Comparison of ENCODE assay signal across 8 mouse cellular contexts in genomic region chr8:82863745-82864520, GRCm38 (mm10). TPM values are rescaled to one million over a fixed set of nuclear protein-coding genes. Genes with fewer than 3 reads are reported as not detected.
DNase-seq lines count a peak whose midpoint lies in the region; ATAC-seq and TF ChIP-seq lines count a peak whose summit lies in the region.

No protein-coding gene starts in this region.

- ATAC-seq in forebrain, embryonic 13.5 days, result peak; percentile 79
- peak; percentile 80 for ATAC-seq in lung, postnatal 0 days

- H3K4me2 ChIP-seq in CH12.LX (ENCODE audit: insufficient read depth, low read depth, poor library complexity, severe bottlenecking), result peak overlapping the region; percentile 79
- peak overlapping the region; percentile 91 for H3K4me2 ChIP-seq in forebrain, embryonic 13.5 days
- H3K4me2 ChIP-seq in lung, postnatal 0 days (replicated peaks; ENCODE audit: low read depth, low read length), result peak overlapping the region; percentile 91

- H3K9me3 ChIP-seq in CH12.LX (replicated peaks; ENCODE audit: low read length), result no peaks in the 10 kb centered on the region
- H3K9me3 ChIP-seq in forebrain, embryonic 13.5 days (replicated peaks), result no peaks in the 10 kb centered on the region
- no peaks in the 10 kb centered on the region for H3K9me3 ChIP-seq in lung, postnatal 0 days (ENCODE audit: low read length)

- no peak for TF ChIP-seq CTCF in CH12.LX (conservative IDR thresholded peaks at IDR 0.05 in 1 of 2, IDR thresholded peaks at IDR 0.05 in 1 of 2; ENCODE audit: low read depth in 2 of 2, low read length in 2 of 2)
- peak; percentile 6; the same call in 1 of the 2 replicates for TF ChIP-seq CTCF in lung, postnatal 0 days (IDR thresholded peaks at IDR 0.05)

- H3K27me3 ChIP-seq in CH12.LX (replicated peaks), result peaks cover 5% of the 10 kb centered on the region
- no peaks in the 10 kb centered on the region for H3K27me3 ChIP-seq in forebrain, embryonic 13.5 days
- H3K27me3 ChIP-seq in lung, postnatal 0 days (replicated peaks; ENCODE audit: insufficient read depth, low read length), result no peaks in the 10 kb centered on the region

- H3K4me3 ChIP-seq in CH12.LX (replicated peaks in 1 of 3; ENCODE audit: low read depth in 2 of 3, low read length in 2 of 3, poor library complexity in 1 of 3), result peak overlapping the region; percentile 40 to 72 (median 67)
- peak overlapping the region; percentile 82 for H3K4me3 ChIP-seq in brown adipose tissue, adult 24 weeks (ENCODE audit: insufficient read depth, low read depth, low read length)
- H3K4me3 ChIP-seq in forebrain, embryonic 13.5 days, result peak overlapping the region; percentile 76
- peak overlapping the region; percentile 80 for H3K4me3 ChIP-seq in lung, postnatal 0 days (ENCODE audit: low read depth, low read length)

- H3K79me2 ChIP-seq in CH12.LX (replicated peaks; ENCODE audit: control insufficient read depth, extremely low read depth, insufficient read depth, poor library complexity, severe bottlenecking), result no peaks in the 10 kb centered on the region

- intact Hi-C loops in heart, postnatal 14 days (cut with DNase I), result loop anchor here (1.0 to 10.0 kb wide), 5 partner anchors 98 to 481 kb away; partner anchors contain the start of gene Mgat4d

- peak; percentile 25 for DNase-seq in CH12.LX (ENCODE audit: extremely low read depth)
- DNase-seq in heart, postnatal 14 days, result peak; percentile 75 to 78
- peak; percentile 74 to 77 for DNase-seq in layer of hippocampus, postnatal 10 days (ENCODE audit: low spot score in 2 of 2)
- DNase-seq in lung, postnatal 0 days (ENCODE audit: low spot score), result peak; percentile 66
- DNase-seq in retina, embryonic 14.5 days (ENCODE audit: low spot score), result peak; percentile 74
- peak; percentile 15 for DNase-seq in urinary bladder, postnatal 10 days (ENCODE audit: low spot score)

- H3K9ac ChIP-seq in CH12.LX (ENCODE audit: insufficient read depth, low read depth), result peak overlapping the region; percentile 46
- peak overlapping the region; percentile 85 for H3K9ac ChIP-seq in forebrain, embryonic 13.5 days
- H3K9ac ChIP-seq in lung, postnatal 0 days (replicated peaks; ENCODE audit: low read depth), result peak overlapping the region; percentile 65

- H3K36me3 ChIP-seq in CH12.LX (replicated peaks in 1 of 2; ENCODE audit: control insufficient read depth in 1 of 2, insufficient read depth in 1 of 2, low read length in 1 of 2), result no peaks in the 10 kb centered on the region
- no peaks in the 10 kb centered on the region for H3K36me3 ChIP-seq in forebrain, embryonic 13.5 days (ENCODE audit: poor library complexity, severe bottlenecking)
- no peaks in the 10 kb centered on the region for H3K36me3 ChIP-seq in lung, postnatal 0 days (ENCODE audit: insufficient read depth, low read length)

- no peak for TF ChIP-seq EP300 in CH12.LX (IDR thresholded peaks at IDR 0.05; ENCODE audit: low read length)
- TF ChIP-seq EP300 in lung, postnatal 0 days (IDR thresholded peaks at IDR 0.05), result no peak

- no peak for TF ChIP-seq POLR2A in CH12.LX (IDR thresholded peaks at IDR 0.05; ENCODE audit: low read depth, low read length)

- no peak overlapping the region for H3K27ac ChIP-seq in CH12.LX (ENCODE audit: insufficient read depth, low read depth)
- peak overlapping the region; percentile 53 for H3K27ac ChIP-seq in brown adipose tissue, adult 24 weeks (replicated peaks; ENCODE audit: low read depth, low read length)
- H3K27ac ChIP-seq in forebrain, embryonic 13.5 days, result peak overlapping the region; percentile 87
- peak overlapping the region; percentile 73 for H3K27ac ChIP-seq in lung, postnatal 0 days (ENCODE audit: low read length)

- dilution Hi-C loops in CH12.LX (cut with MboI; ENCODE audit: extremely low pct_ligation_motif_present, extremely low pct_unique_long_range_greater_than_20kb, low sequenced_read_pairs), result no loop called here

- TF ChIP-seq RAD21 in CH12.LX (IDR thresholded peaks at IDR 0.05; ENCODE audit: low read depth, low read length), result no peak

- H3K4me1 ChIP-seq in CH12.LX (ENCODE audit: control insufficient read depth in 1 of 2, insufficient read depth in 2 of 2), result peaks cover 0 to 8% of the 10 kb centered on the region in 2 experiments; a peak in 3 of 4 replicates
- H3K4me1 ChIP-seq in brown adipose tissue, adult 24 weeks (ENCODE audit: control insufficient read depth, insufficient read depth, insufficient read length, low read length), result peaks cover 4% of the 10 kb centered on the region
- peaks cover 19% of the 10 kb centered on the region for H3K4me1 ChIP-seq in forebrain, embryonic 13.5 days
- peaks cover 4% of the 10 kb centered on the region; the same call in 1 of the 2 replicates for H3K4me1 ChIP-seq in lung, postnatal 0 days (ENCODE audit: insufficient read depth, low read depth, low read length)

- in situ Hi-C loops in CH12.LX (cut with MboI; ENCODE audit: low pct_ligation_motif_present, low pct_unique_long_range_greater_than_20kb, low sequenced_read_pairs), result loop anchor here (5.0 to 10.0 kb wide), 2 partner anchors 223 to 321 kb away; no protein-coding TSS in a partner anchor

- under 1% methylated on average over 80 of the region's 80 CpGs for WGBS in forebrain, embryonic 13.5 days
- WGBS in lung, postnatal 0 days, result 2% methylated on average over 74 of the region's 80 CpGs

TF ChIP-seq in CH12.LX, 34 proteins besides CTCF, POLR2A, EP300 and RAD21:
- peak; percentile 36; the same call in 1 of the 2 replicates for TF ChIP-seq UBTF (IDR thresholded peaks at IDR 0.05; ENCODE audit: low read depth, low read length)
- no peak for TF ChIP-seq BHLHE40 (IDR thresholded peaks at IDR 0.05; ENCODE audit: low read depth, low read length)
TF ChIP-seq in CH12.LX: peak in this region for 1.

RNA-seq across cellular contexts. Expression of gene Rnf150, which starts 0.8 kb away (rescaled TPM):
- total RNA-seq in CH12.LX (2012; rRNA removed) (0.08 and 0.13 TPM in 2 replicates), CH12.LX (2014; rRNA removed) (0.32 and 0.39 TPM in 2 replicates)
- polyA plus RNA-seq in CH12.LX (2012; ENCODE audit: insufficient read length, low read depth), result 0.31 and 0.50 TPM in 2 replicates
- 13.2 and 15.8 TPM in 2 replicates for polyA plus RNA-seq in brown adipose tissue, adult 24 weeks (2012; ENCODE audit: insufficient read depth, insufficient read length, missing spikeins)
- polyA plus RNA-seq in forebrain, embryonic 13.5 days (2015; fragmentation: Nextera tagmentation; extraction: Ambion mirVana), result 1.5 and 1.7 TPM in 2 replicates
- total RNA-seq in heart, postnatal 14 days (2021), result 10 to 100 TPM; 10.6 to 12.9 TPM
- 10 to 100 TPM; 31.4 to 35.1 TPM for total RNA-seq in layer of hippocampus, postnatal 10 days (2021)
- 1.7 and 2.3 TPM in 2 replicates for polyA plus RNA-seq in lung, postnatal 0 days (2015; fragmentation: Nextera tagmentation; extraction: Ambion mirVana)

Comparison
In these comparisons a context has a peak if more than half of its experiments do, and no peak if none do; other contexts are left out.
1. DNase-seq: peak in every context shown above with its lines; median percentile 76 in heart, postnatal 14 days; 76 in layer of hippocampus, postnatal 10 days; 74 in retina, embryonic 14.5 days; 66 in lung, postnatal 0 days; 25 in CH12.LX; 15 in urinary bladder, postnatal 10 days.